Mouse (Mus musculus): ENCODE measurements around the gene Stam. TPM values are rescaled to one million over a fixed set of nuclear protein-coding genes. Genes with fewer than 3 reads are reported as not detected.

Gene Stam
- polyA plus RNA-seq, 1 experiment from 2014 or later = 96.0 TPM

GRCm38 (mm10) chr2:14159756-14160155 is 85.9 kb downstream of the Stam start:
- no peak overlapping the region for H3K27ac ChIP-seq (ENCODE audit: low read depth, low read length)
- ATAC-seq (replicated peaks; ENCODE audit: low FRiP score) (no peak), DNase-seq (ENCODE audit: low spot score) (no peak)
- H3K4me2 ChIP-seq (ENCODE audit: low read depth, low read length, severe bottlenecking) = no peak overlapping the region
- no peak overlapping the region for H3K4me3 ChIP-seq (ENCODE audit: low read depth, low read length)
- no peaks in the 10 kb centered on the region for H3K27me3 ChIP-seq (ENCODE audit: control insufficient read depth, insufficient read depth, low read length)
- no peaks in the 10 kb centered on the region for H3K36me3 ChIP-seq (ENCODE audit: control insufficient read depth, insufficient read depth, low read length)
- H3K9me3 ChIP-seq (ENCODE audit: control insufficient read depth, low read length) = no peaks in the 10 kb centered on the region
- no peaks in the 10 kb centered on the region for H3K4me1 ChIP-seq (replicated peaks; ENCODE audit: control insufficient read depth, insufficient read depth, low read length)
- no peak overlapping the region for H3K9ac ChIP-seq (ENCODE audit: low read length)
- 88% methylated on average over 2 of the region's 2 CpGs for WGBS

- no peak for DNase-seq (ENCODE audit: low spot score)
- no peaks in the 10 kb centered on the region for H3K4me1 ChIP-seq (replicated peaks; ENCODE audit: control insufficient read depth, insufficient read depth, low read length)
- 79% methylated on average over 5 of the region's 5 CpGs for WGBS
These were observed 90.6 kb downstream of the Stam start for GRCm38 (mm10) chr2:14164459-14165030.

GRCm38 (mm10) chr2:14165066-14165465 is 91.2 kb downstream of the Stam start:
- no peak for DNase-seq (ENCODE audit: low spot score)
- no peak overlapping the region for H3K9ac ChIP-seq (ENCODE audit: low read length)
- H3K4me1 ChIP-seq (replicated peaks; ENCODE audit: control insufficient read depth, insufficient read depth, low read length) = no peaks in the 10 kb centered on the region
- H3K27me3 ChIP-seq (ENCODE audit: control insufficient read depth, insufficient read depth, low read length) = no peaks in the 10 kb centered on the region
- no peak overlapping the region for H3K4me3 ChIP-seq (ENCODE audit: low read depth, low read length)
- no peak overlapping the region for H3K27ac ChIP-seq (ENCODE audit: low read depth, low read length)
- no peak for ATAC-seq (replicated peaks; ENCODE audit: low FRiP score)
- H3K9me3 ChIP-seq (ENCODE audit: control insufficient read depth, low read length) = no peaks in the 10 kb centered on the region
- H3K4me2 ChIP-seq (ENCODE audit: low read depth, low read length, severe bottlenecking) = no peak overlapping the region
- 65% methylated on average over 2 of the region's 2 CpGs for WGBS
- H3K36me3 ChIP-seq (ENCODE audit: control insufficient read depth, insufficient read depth, low read length) = no peaks in the 10 kb centered on the region

More at GRCm38 (mm10) chr2:14164459-14165030, 90.6 kb downstream of the Stam start:
- H3K27me3 ChIP-seq (ENCODE audit: control insufficient read depth, insufficient read depth, low read length) = no peaks in the 10 kb centered on the region
- H3K27ac ChIP-seq (ENCODE audit: low read depth, low read length) = no peak overlapping the region
- H3K9ac ChIP-seq (ENCODE audit: low read length) = no peak overlapping the region
- no peak overlapping the region for H3K4me3 ChIP-seq (ENCODE audit: low read depth, low read length)
- no peaks in the 10 kb centered on the region for H3K9me3 ChIP-seq (ENCODE audit: control insufficient read depth, low read length)
- no peaks in the 10 kb centered on the region for H3K36me3 ChIP-seq (ENCODE audit: control insufficient read depth, insufficient read depth, low read length)
- ATAC-seq (replicated peaks; ENCODE audit: low FRiP score) = no peak
- no peak overlapping the region for H3K4me2 ChIP-seq (ENCODE audit: low read depth, low read length, severe bottlenecking)

- H3K4me2 ChIP-seq (ENCODE audit: low read depth, low read length, severe bottlenecking) = no peak overlapping the region
- H3K4me1 ChIP-seq (replicated peaks; ENCODE audit: control insufficient read depth, insufficient read depth, low read length) = no peaks in the 10 kb centered on the region
- no peak overlapping the region for H3K27ac ChIP-seq (ENCODE audit: low read depth, low read length)
- no peaks in the 10 kb centered on the region for H3K36me3 ChIP-seq (ENCODE audit: control insufficient read depth, insufficient read depth, low read length)
- DNase-seq (ENCODE audit: low spot score) = no peak
- 87% methylated on average over 3 of the region's 3 CpGs for WGBS
- H3K4me3 ChIP-seq (ENCODE audit: low read depth, low read length) = no peak overlapping the region
- H3K27me3 ChIP-seq (ENCODE audit: control insufficient read depth, insufficient read depth, low read length) = no peaks in the 10 kb centered on the region
- ATAC-seq (replicated peaks; ENCODE audit: low FRiP score) = no peak
- H3K9me3 ChIP-seq (ENCODE audit: control insufficient read depth, low read length) = no peaks in the 10 kb centered on the region
- no peak overlapping the region for H3K9ac ChIP-seq (ENCODE audit: low read length)
These were observed 91.9 kb downstream of the Stam start for GRCm38 (mm10) chr2:14165618-14166344.

GRCm38 (mm10) chr2:14167721-14168120 is 93.8 kb downstream of the Stam start:
- Histone ChIP-seq H3K9me3 (ENCODE audit: control insufficient read depth, low read length) (no peaks in the 10 kb centered on the region), H3K4me3 (ENCODE audit: low read depth, low read length) (no peak overlapping the region), H3K27ac (ENCODE audit: low read depth, low read length) (no peak overlapping the region), H3K27me3 (ENCODE audit: control insufficient read depth, insufficient read depth, low read length) (no peaks in the 10 kb centered on the region), H3K4me1 (replicated peaks; ENCODE audit: control insufficient read depth, insufficient read depth, low read length) (no peaks in the 10 kb centered on the region), H3K36me3 (ENCODE audit: control insufficient read depth, insufficient read depth, low read length) (no peaks in the 10 kb centered on the region), H3K4me2 (ENCODE audit: low read depth, low read length, severe bottlenecking) (no peak overlapping the region), H3K9ac (ENCODE audit: low read length) (no peak overlapping the region)
- no peak for ATAC-seq (replicated peaks; ENCODE audit: low FRiP score)
- DNase-seq (ENCODE audit: low spot score) = no peak

- 66% methylated on average over 3 of the region's 3 CpGs for whole genome bisulfite sequencing
- Histone ChIP-seq H3K4me2 (ENCODE audit: low read depth, low read length, severe bottlenecking) (no peak within 1 kb of the TSS), H3K4me3 (ENCODE audit: low read depth, low read length) (no peak within 1 kb of the TSS), H3K27me3 (ENCODE audit: control insufficient read depth, insufficient read depth, low read length) (no peaks in the 10 kb centered on the region), H3K27ac (ENCODE audit: low read depth, low read length) (no peak within 1 kb of the TSS), H3K9me3 (ENCODE audit: control insufficient read depth, low read length) (no peaks in the 10 kb centered on the region), H3K36me3 (ENCODE audit: control insufficient read depth, insufficient read depth, low read length) (no peaks in the 10 kb centered on the region), H3K4me1 (replicated peaks; ENCODE audit: control insufficient read depth, insufficient read depth, low read length) (no peaks in the 10 kb centered on the region), H3K9ac (ENCODE audit: low read length) (no peak within 1 kb of the TSS)
- ATAC-seq (replicated peaks; ENCODE audit: low FRiP score) (no peak), DNase-seq (ENCODE audit: low spot score) (no peak)
These were observed 100.4 kb downstream of the Stam start, which contains the start of gene Tmem236 for GRCm38 (mm10) chr2:14174334-14174733. Gene Tmem236, plus strand, starts transcription at chr2:14174523.

- 78% methylated on average over 2 of the region's 2 CpGs for WGBS
- DNase-seq (ENCODE audit: low spot score) = no peak
- no peaks in the 10 kb centered on the region for H3K4me1 ChIP-seq (replicated peaks; ENCODE audit: control insufficient read depth, insufficient read depth, low read length)
- ATAC-seq (replicated peaks; ENCODE audit: low FRiP score) = no peak
- H3K9me3 ChIP-seq (ENCODE audit: control insufficient read depth, low read length) = no peaks in the 10 kb centered on the region
- H3K27me3 ChIP-seq (ENCODE audit: control insufficient read depth, insufficient read depth, low read length) = no peaks in the 10 kb centered on the region
- no peak overlapping the region for H3K27ac ChIP-seq (ENCODE audit: low read depth, low read length)
- H3K4me3 ChIP-seq (ENCODE audit: low read depth, low read length) = no peak overlapping the region
- H3K9ac ChIP-seq (ENCODE audit: low read length) = no peak overlapping the region
- no peaks in the 10 kb centered on the region for H3K36me3 ChIP-seq (ENCODE audit: control insufficient read depth, insufficient read depth, low read length)
- H3K4me2 ChIP-seq (ENCODE audit: low read depth, low read length, severe bottlenecking) = no peak overlapping the region
These were observed 102.7 kb downstream of the Stam start for GRCm38 (mm10) chr2:14176460-14177193.

- Histone ChIP-seq H3K27ac (ENCODE audit: low read depth, low read length) (no peak overlapping the region), H3K9ac (ENCODE audit: low read length) (no peak overlapping the region), H3K9me3 (ENCODE audit: control insufficient read depth, low read length) (no peaks in the 10 kb centered on the region), H3K4me1 (replicated peaks; ENCODE audit: control insufficient read depth, insufficient read depth, low read length) (no peaks in the 10 kb centered on the region), H3K4me3 (ENCODE audit: low read depth, low read length) (no peak overlapping the region), H3K4me2 (ENCODE audit: low read depth, low read length, severe bottlenecking) (no peak overlapping the region), H3K27me3 (ENCODE audit: control insufficient read depth, insufficient read depth, low read length) (no peaks in the 10 kb centered on the region), H3K36me3 (ENCODE audit: control insufficient read depth, insufficient read depth, low read length) (no peaks in the 10 kb centered on the region)
- no peak for DNase-seq (ENCODE audit: low spot score)
- no peak for ATAC-seq (replicated peaks; ENCODE audit: low FRiP score)
These were observed 110.5 kb downstream of the Stam start for GRCm38 (mm10) chr2:14184375-14184774.
